Mouse (Mus musculus): ENCODE data around the gene Sstr3. TPM values are rescaled to one million over a fixed set of nuclear protein-coding genes. Genes with fewer than 3 reads are reported as not detected.

Gene Sstr3
- polyA plus RNA-seq, 1 experiment from 2014 or later: not detected

DNA sequence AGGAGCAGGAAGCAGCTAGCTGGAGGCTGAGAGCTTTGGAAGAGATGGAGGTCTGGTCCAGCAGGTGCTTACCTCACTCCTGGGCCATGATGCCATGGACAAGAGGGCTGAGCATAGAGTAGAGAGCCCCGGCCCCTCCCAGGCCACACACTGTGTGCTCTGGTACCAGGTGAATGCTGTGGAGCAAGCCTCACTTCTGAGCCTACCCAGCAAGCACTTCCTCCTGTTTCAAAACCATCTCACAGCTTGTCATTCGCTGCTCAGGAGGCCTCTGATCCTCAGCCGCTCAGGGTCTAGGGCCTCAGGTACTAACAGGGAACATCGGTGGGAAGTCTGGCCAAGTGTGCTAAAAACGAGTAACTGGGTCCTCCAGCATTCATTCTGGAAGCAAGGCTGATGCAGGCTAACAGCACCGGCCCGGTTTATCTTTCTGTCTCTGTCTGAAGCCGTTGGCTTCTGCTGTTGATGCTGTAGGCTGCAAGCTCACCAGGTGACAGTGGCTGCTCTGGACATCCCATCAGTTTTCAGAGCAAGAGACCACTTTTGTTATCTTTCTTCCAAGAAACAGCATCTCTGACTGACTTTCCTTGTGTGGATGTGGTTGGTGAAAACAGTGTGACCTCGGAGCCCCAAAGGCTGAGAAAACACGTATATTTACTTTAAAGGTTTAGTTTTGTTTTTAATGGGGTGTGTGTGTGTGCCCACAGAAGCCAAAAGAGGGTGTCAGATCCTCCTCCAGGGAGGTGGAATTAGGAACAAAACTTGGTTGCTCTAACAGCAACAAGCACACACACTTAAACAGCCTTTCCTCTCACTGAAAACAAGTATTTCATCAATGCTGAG is 13.4 kb upstream of the Sstr3 start:
- WGBS (ENCODE audit: insufficient replicate concordance): 53% methylated on average over 10 of the region's 10 CpGs
- H3K4me1 ChIP-seq (replicated peaks): peaks cover 7% of the 10 kb centered on the region; the same call in 1 of the 2 replicates
- no peak overlapping the region for H3K4me2 ChIP-seq
- no peak for DNase-seq
- no peaks in the 10 kb centered on the region for H3K27me3 ChIP-seq
- no peaks in the 10 kb centered on the region for H3K9me3 ChIP-seq (replicated peaks)
- no peak overlapping the region for H3K9ac ChIP-seq
- no peak overlapping the region for H3K27ac ChIP-seq
- H3K36me3 ChIP-seq: peaks cover 7% of the 10 kb centered on the region
- ATAC-seq (ENCODE audit: low read depth): no peak
- no peak overlapping the region for H3K4me3 ChIP-seq (replicated peaks)

DNA sequence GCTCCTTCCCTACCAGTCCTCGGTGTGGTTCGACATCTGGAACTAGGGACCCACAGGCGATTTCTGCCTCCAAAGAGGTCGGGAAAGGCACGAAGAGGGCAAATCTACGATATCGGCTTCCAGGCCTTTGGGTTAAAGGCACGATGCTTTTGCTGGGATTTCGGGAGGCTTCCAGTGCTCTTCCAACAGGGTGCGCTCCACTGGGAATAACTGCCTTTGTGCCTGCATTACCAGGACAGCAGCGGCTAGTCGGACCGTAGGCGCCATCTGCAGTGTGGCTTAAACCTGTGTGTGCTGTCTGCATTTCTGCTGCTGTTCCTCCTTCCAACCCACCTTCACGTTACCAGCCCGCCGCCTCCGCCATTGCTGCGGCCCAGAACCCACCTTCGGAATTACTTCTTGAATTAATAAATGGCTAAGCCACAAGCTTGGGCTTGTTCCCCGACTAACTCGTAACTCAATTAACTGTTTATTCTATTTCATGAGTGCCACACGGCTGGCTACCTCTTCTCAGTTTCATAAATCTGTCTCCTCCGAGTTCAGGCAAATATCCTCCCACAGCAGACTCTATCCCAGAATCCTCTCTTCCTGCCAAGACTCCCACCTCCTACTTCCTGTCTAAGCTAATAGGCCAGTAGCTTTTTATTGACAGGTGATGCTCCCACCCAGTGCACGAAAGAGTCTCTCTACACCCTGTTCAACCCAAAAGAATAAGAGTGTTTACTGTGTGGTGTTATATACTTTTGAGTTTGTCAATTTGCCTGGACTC is 10.2 kb upstream of the Sstr3 start:
- DNase-seq (no peak), ATAC-seq (ENCODE audit: low read depth) (no peak)
- H3K9ac ChIP-seq: no peak overlapping the region
- no peak overlapping the region for H3K27ac ChIP-seq
- H3K36me3 ChIP-seq: no peaks in the 10 kb centered on the region
- H3K4me1 ChIP-seq (replicated peaks): peaks cover 7% of the 10 kb centered on the region; the same call in 1 of the 2 replicates
- WGBS (ENCODE audit: insufficient replicate concordance): 57% methylated on average over 25 of the region's 25 CpGs
- 0 out of 2 replicates have a peak, but pooled peaks cover 11% of the 10 kb centered on the region for H3K9me3 ChIP-seq (replicated peaks)
- H3K4me2 ChIP-seq: peak overlapping the region; percentile 41
- peak overlapping the region; percentile 40 for H3K4me3 ChIP-seq (replicated peaks)
- no peaks in the 10 kb centered on the region for H3K27me3 ChIP-seq

DNA sequence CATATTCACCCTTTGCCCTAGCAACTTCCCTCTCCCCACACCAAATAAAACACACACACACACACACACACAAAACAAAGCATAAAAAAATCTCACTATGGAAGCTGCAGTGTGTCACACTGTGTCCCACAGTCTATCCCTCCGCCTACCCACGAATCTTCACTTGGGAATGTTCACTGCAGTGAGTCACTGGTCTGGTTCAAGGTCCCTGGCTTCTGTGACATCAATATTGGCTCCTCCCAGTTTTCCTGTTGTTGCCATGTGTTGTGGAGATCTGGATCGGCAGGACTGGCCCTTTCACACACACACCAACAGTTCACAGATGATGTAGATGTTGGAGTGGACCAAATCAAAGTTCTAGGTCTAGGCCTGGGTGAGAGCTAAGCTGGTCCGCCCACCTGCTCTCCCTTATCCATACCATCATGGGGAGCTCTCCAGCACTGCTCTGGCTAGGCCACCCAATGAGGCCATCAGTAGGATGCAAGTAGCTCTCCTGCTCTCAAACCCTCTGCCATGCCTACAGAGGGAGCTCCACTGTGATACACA is 4.8 kb upstream of the Sstr3 start:
- 0 out of 2 replicates have a peak, but pooled peaks have one; percentile 33 for ATAC-seq (ENCODE audit: low read depth)
- no peak for DNase-seq
- Histone ChIP-seq H3K36me3 (no peaks in the 10 kb centered on the region), H3K27me3 (peaks cover 21% of the 10 kb centered on the region), H3K9ac (no peak overlapping the region), H3K9me3 (replicated peaks) (0 out of 2 replicates have a peak, but pooled peaks cover 11% of the 10 kb centered on the region), H3K27ac (no peak overlapping the region), H3K4me3 (replicated peaks) (no peak overlapping the region), H3K4me2 (no peak overlapping the region), H3K4me1 (replicated peaks) (peaks cover 22% of the 10 kb centered on the region)
- WGBS (ENCODE audit: insufficient replicate concordance): 58% methylated on average over 4 of the region's 4 CpGs

GRCm38 (mm10) chr15:78548711-78549110 is 4.2 kb upstream of the Sstr3 start:
- H3K36me3 ChIP-seq: no peaks in the 10 kb centered on the region
- H3K4me2 ChIP-seq: no peak overlapping the region
- 0 out of 2 replicates have a peak, but pooled peaks cover 11% of the 10 kb centered on the region for H3K9me3 ChIP-seq (replicated peaks)
- no peak overlapping the region for H3K27ac ChIP-seq
- no peak for ATAC-seq (ENCODE audit: low read depth)
- WGBS (ENCODE audit: insufficient replicate concordance): 64% methylated on average over 8 of the region's 8 CpGs
- no peak for DNase-seq
- no peak overlapping the region for H3K4me3 ChIP-seq (replicated peaks)
- peaks cover 27% of the 10 kb centered on the region for H3K27me3 ChIP-seq
- peaks cover 22% of the 10 kb centered on the region for H3K4me1 ChIP-seq (replicated peaks)
- no peak overlapping the region for H3K9ac ChIP-seq

DNA sequence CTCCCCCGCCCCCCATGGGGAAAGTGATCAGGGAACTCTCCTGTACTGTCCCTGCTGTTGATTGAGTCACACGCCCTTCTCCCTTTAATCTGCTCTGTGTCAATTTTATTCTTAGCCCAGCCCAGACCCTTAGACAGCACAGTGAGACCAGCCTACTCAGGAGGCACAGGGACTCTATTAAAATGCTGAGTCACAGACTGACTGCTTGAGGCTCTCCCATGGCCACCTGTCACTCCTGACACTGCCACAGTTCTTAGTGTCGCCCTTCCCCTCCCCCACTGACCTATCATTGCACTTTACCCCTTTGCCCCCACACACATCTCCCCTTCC is 3.8 kb upstream of the Sstr3 start:
- Histone ChIP-seq H3K4me2 (no peak overlapping the region), H3K9me3 (replicated peaks) (0 out of 2 replicates have a peak, but pooled peaks cover 11% of the 10 kb centered on the region), H3K27ac (no peak overlapping the region; the same call in 1 of the 2 replicates), H3K4me3 (replicated peaks) (no peak overlapping the region), H3K9ac (no peak overlapping the region), H3K27me3 (peaks cover 31% of the 10 kb centered on the region), H3K4me1 (replicated peaks) (peaks cover 22% of the 10 kb centered on the region), H3K36me3 (no peaks in the 10 kb centered on the region)
- peak; percentile 63 for ATAC-seq (ENCODE audit: low read depth)
- DNase-seq: no peak
- 6% methylated on average over 3 of the region's 3 CpGs for WGBS (ENCODE audit: insufficient replicate concordance)

DNA sequence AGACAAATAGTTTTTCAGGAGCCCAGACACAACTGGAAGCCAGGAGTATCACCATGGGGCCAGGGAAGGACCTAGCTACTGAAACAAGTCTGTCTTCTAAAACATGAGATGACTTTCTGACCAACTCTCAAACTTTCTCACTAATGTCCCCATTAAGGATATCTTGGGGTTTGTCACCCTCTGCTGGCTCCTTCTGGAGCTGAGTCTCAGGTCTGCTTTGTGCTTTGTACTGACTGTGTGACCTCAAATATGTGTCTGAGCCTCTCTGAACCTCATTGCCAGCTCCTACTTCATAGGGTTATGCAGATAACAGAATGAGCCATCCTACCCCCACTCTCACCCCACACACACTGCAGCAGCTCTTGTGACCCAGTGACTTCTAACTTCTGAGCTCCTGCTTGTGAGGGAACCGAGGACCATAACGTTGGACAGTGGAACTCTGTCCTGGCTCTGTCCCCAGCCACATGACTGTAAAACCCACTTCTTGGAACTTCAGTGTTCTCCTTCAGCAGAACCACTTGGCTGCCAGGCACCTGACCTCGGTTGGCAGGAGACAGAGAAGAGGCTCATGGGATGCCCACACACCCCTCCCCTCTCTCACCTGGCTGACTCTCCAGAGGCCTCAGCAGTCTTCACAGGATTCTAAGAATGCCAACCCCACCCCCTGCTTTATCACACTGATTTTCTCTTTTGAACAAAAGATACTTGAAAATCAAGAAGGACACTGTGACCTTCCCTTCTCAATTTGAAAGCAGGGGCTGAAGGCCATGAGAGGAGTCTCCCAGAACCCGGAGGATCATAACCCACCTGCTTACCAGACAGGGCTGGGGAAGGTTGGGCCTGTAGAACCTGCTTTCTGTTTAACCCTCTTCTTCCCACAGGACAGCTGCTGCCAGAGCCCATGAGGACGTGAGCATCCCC is 3.2 kb upstream of the Sstr3 start:
- WGBS (ENCODE audit: insufficient replicate concordance): 48% methylated on average over 5 of the region's 5 CpGs
- no peak overlapping the region for H3K27ac ChIP-seq
- H3K4me3 ChIP-seq (replicated peaks): no peak overlapping the region
- ATAC-seq (ENCODE audit: low read depth) (no peak), DNase-seq (no peak)
- H3K4me2 ChIP-seq: no peak overlapping the region
- H3K36me3 ChIP-seq: no peaks in the 10 kb centered on the region
- peaks cover 36% of the 10 kb centered on the region for H3K27me3 ChIP-seq
- H3K9me3 ChIP-seq (replicated peaks): 0 out of 2 replicates have a peak, but pooled peaks cover 11% of the 10 kb centered on the region
- H3K4me1 ChIP-seq (replicated peaks): peaks cover 22% of the 10 kb centered on the region
- H3K9ac ChIP-seq: no peak overlapping the region

- H3K4me3 ChIP-seq (replicated peaks): no peak overlapping the region
- no peak for ATAC-seq (ENCODE audit: low read depth)
- peaks cover 46% of the 10 kb centered on the region for H3K27me3 ChIP-seq
- H3K4me2 ChIP-seq: no peak overlapping the region
- no peak overlapping the region for H3K9ac ChIP-seq
- no peaks in the 10 kb centered on the region for H3K36me3 ChIP-seq
- H3K9me3 ChIP-seq (replicated peaks): 0 out of 2 replicates have a peak, but pooled peaks cover 10% of the 10 kb centered on the region
- no peak overlapping the region for H3K27ac ChIP-seq
- 48% methylated on average over 4 of the region's 4 CpGs for WGBS (ENCODE audit: insufficient replicate concordance)
- H3K4me1 ChIP-seq (replicated peaks): peaks cover 22% of the 10 kb centered on the region
- no peak for DNase-seq
Observed at GRCm38 (mm10) chr15:78546060-78546459, 1.6 kb upstream of the Sstr3 start.

GRCm38 (mm10) chr15:78544041-78544440 is 444 bp downstream of the Sstr3 start:
- WGBS (ENCODE audit: insufficient replicate concordance): 61% methylated on average over 15 of the region's 15 CpGs
- no peaks in the 10 kb centered on the region for H3K36me3 ChIP-seq
- H3K4me3 ChIP-seq (replicated peaks): no peak overlapping the region
- peaks cover 18% of the 10 kb centered on the region for H3K4me1 ChIP-seq (replicated peaks)
- H3K9ac ChIP-seq: no peak overlapping the region
- H3K27me3 ChIP-seq: peaks cover 64% of the 10 kb centered on the region
- H3K4me2 ChIP-seq: no peak overlapping the region
- H3K27ac ChIP-seq: no peak overlapping the region
- no peak for DNase-seq
- no peaks in the 10 kb centered on the region for H3K9me3 ChIP-seq (replicated peaks)
- ATAC-seq (ENCODE audit: low read depth): no peak

GRCm38 (mm10) chr15:78542767-78543303 is 1.6 kb downstream of the Sstr3 start:
- H3K9me3 ChIP-seq (replicated peaks): no peaks in the 10 kb centered on the region
- no peak overlapping the region for H3K27ac ChIP-seq
- H3K4me3 ChIP-seq (replicated peaks): no peak overlapping the region
- H3K4me1 ChIP-seq (replicated peaks): peaks cover 7% of the 10 kb centered on the region
- DNase-seq: no peak
- no peaks in the 10 kb centered on the region for H3K36me3 ChIP-seq
- H3K9ac ChIP-seq: no peak overlapping the region
- H3K27me3 ChIP-seq: peaks cover 66% of the 10 kb centered on the region
- no peak for ATAC-seq (ENCODE audit: low read depth)
- 56% methylated on average over 7 of the region's 7 CpGs for WGBS (ENCODE audit: insufficient replicate concordance)
- no peak overlapping the region for H3K4me2 ChIP-seq

- Histone ChIP-seq H3K4me2 (no peak overlapping the region), H3K4me1 (replicated peaks) (0 out of 2 replicates have a peak, but pooled peaks cover 4% of the 10 kb centered on the region), H3K9ac (no peak overlapping the region), H3K27me3 (peaks cover 66% of the 10 kb centered on the region), H3K27ac (no peak overlapping the region), H3K36me3 (no peaks in the 10 kb centered on the region), H3K4me3 (replicated peaks) (no peak overlapping the region), H3K9me3 (replicated peaks) (no peaks in the 10 kb centered on the region)
- no peak for DNase-seq
- no peak for ATAC-seq (ENCODE audit: low read depth)
- 76% methylated on average over 3 of the region's 3 CpGs for WGBS (ENCODE audit: insufficient replicate concordance)
Observed at GRCm38 (mm10) chr15:78542098-78542766, 2.3 kb downstream of the Sstr3 start.
